Mouse (Mus musculus) R1 (cell line): ENCODE data around the gene Olfr1353.
"Not testable (repeated sequence)": the region's sequence is repeated elsewhere in the genome, so short reads cannot be mapped to it uniquely, and the experiment has no call there.

Source experiments
- DNase-seq: peaks from one replicate; pipeline ENCODE4 v3.0.0-alpha.2; 2018; ENCODE audit warnings: low read depth, low spot score

The Olfr1353 gene

DNA sequence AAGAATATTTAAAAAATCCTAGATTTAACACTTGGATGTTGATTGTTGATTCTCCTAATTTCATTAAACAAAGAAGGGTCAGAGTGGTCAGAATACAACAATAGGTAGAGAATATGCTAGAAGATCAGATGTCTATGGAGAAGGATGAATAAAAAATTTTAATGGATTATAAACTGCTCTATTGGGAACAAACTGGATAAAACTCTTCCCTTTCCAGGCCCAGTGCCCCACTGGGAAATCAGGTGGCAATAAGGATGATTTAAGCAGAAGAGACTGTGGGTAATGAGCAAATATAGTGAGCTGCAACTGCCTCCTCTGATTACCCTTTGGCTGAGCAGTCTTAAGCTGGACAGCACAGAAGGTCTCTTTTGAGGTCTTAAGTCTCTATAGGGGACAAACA lies at the start of gene Olfr1353:
TSS of gene Olfr1353 (plus strand) at position 301 of the 400 bp plus-strand sequence.
- DNase-seq = not testable (repeated sequence)

DNA sequence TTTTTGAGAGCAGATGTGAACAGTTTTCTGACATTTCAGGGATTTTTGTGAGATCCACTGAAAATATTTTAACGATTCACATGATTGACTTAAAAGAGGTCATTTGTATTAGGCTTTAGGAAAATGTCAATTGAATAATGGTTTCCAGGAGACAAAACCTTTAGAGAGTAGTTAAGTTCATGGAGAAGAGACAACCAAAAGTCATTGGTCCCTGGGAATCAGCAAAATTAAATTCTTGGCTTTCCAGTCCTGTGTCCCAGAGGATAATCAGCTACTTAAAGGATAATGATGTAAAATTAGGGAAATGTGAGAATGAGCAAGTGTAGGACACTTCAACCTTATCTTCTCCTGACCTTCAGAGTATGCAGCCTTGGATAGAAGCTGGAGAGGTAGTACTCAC lies 12.8 kb upstream of the Olfr1353 start, which contains the start of gene Olfr8:
TSS of gene Olfr8 (plus strand) at position 301 of the 400 bp plus-strand sequence.
- DNase-seq = not testable (repeated sequence)

- no peak for DNase-seq
These were observed 17.6 kb downstream of the Olfr1353 start, which contains the start of gene Olfr1352 for GRCm38 (mm10) chr10:78980750-78981149. Olfr1352 (plus strand) TSS chr10:78981050.

DNA sequence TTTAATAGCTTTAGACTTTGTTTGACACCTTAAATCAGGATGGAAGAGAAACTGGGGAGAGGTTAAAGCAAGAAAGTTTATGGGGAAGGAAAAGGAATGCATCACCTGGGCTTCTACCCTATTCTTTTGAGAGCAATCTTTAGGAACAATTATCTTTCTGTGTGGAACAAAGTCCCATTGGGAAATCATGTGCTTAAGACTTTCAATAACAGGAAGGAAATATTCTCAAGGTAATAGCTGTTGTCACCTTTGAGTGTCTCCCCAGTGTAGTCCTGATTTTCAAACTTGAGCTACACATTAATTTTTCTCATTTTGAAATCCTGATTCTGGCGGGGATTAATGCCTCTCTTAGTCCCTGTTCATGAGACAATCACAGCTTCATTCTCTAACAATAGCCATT lies 49.1 kb downstream of the Olfr1353 start, which contains the start of gene Olfr1351:
TSS of gene Olfr1351 (plus strand) at position 301 of the 400 bp plus-strand sequence.
- DNase-seq = no peak
